Mouse (Mus musculus) bone marrow, adult 2 months (tissue): ENCODE data around the gene Tmco4.

Experiments used
- CTCF ChIP-seq: fragments of 200-500 bp; IDR thresholded peaks from 2 replicates; pipeline ENCODE4 v1.5.1; 2011; ENCODE audit warnings: low read length, control low read depth; ENCODE audit not compliant: control insufficient read depth, insufficient read depth
- POLR2A ChIP-seq: fragments of 200-500 bp; IDR thresholded peaks from 2 replicates; pipeline ENCODE4 v1.6.1; 2011; ENCODE audit warnings: low read depth, mild to moderate bottlenecking, control low read depth, low read length, borderline replicate concordance; ENCODE audit not compliant: control insufficient read depth

GRCm38 (mm10) chr4:139075041-139075711 lies 102.5 kb downstream of the Tmco4 start, which contains the start of gene Htr6:
- no peak for TF ChIP-seq CTCF
- TF ChIP-seq POLR2A, result no peak
